Mouse (Mus musculus) liver (tissue): ENCODE results near the gene Pcdh7.
"Not testable (repeated sequence)": the region's sequence is repeated elsewhere in the genome, so short reads cannot be mapped to it uniquely, and the experiment has no call there.

ENCODE experiments used
- DNase-seq: peaks from one replicate; pipeline ENCODE4 v3.0.0-alpha.2; 2020; ENCODE audit warnings: mixed read lengths

Pcdh7 gene

GRCm38 (mm10) chr5:58174335-58174734 is 456.6 kb downstream of the Pcdh7 start:
- DNase-seq: not testable (repeated sequence)

- no peak for DNase-seq
Observed at GRCm38 (mm10) chr5:58175532-58175931, 457.8 kb downstream of the Pcdh7 start.
